Comparison of ENCODE assay signal across 18 mouse cellular contexts in genomic region chr9:120960611-120961010, GRCm38 (mm10). TPM values are rescaled to one million over a fixed set of nuclear protein-coding genes. Genes with fewer than 3 reads are reported as not detected.
DNase-seq lines count a peak whose midpoint lies in the region; ATAC-seq lines count a peak whose summit lies in the region.
"Had no signal": no experiment of that assay in that cellular context is flagged by ENCODE, and none has a peak within 500 bp of the region (broad histone marks: within the 10 kb centered on the region; RNA-seq: fewer than 3 reads in every experiment).

No protein-coding gene starts in this region.

- H3K4me3 ChIP-seq in forebrain, embryonic 13.5 days: no peak overlapping the region
- no peak overlapping the region for H3K4me3 ChIP-seq in forebrain, embryonic 15.5 days
- peak overlapping the region; percentile 57 for H3K4me3 ChIP-seq in megakaryocyte, embryonic 14.5 days (replicated peaks)
- H3K4me3 ChIP-seq: embryonic facial prominence, embryonic 12.5 days; hindbrain, embryonic 12.5 days; neural tube, embryonic 15.5 days had no signal

- peak; percentile 20 for DNase-seq in CD4-positive helper T cell, adult 2 months (ENCODE audit: low read depth, low spot score)
- peak; percentile 20 to 41 for DNase-seq in natural killer cell, adult 2 months (ENCODE audit: low spot score in 2 of 2)
- DNase-seq: B cell, adult 2 months; cerebellum, adult 11 months; cerebellum, postnatal 25 days; gastrocnemius, postnatal 25 days; layer of hippocampus, postnatal 36 days; left cerebral cortex, postnatal 4 days had no signal

- 82% methylated on average over 4 of the region's 4 CpGs for WGBS in forebrain, embryonic 13.5 days
- WGBS in forebrain, embryonic 15.5 days: 76% methylated on average over 4 of the region's 4 CpGs

- peaks cover 99% of the 10 kb centered on the region for H3K36me3 ChIP-seq in forebrain, embryonic 13.5 days (ENCODE audit: poor library complexity, severe bottlenecking)
- peaks cover 91% of the 10 kb centered on the region for H3K36me3 ChIP-seq in forebrain, embryonic 15.5 days
- peaks cover 100% of the 10 kb centered on the region for H3K36me3 ChIP-seq in megakaryocyte, embryonic 14.5 days (replicated peaks; ENCODE audit: low read length)

- no peak for ATAC-seq in forebrain, embryonic 13.5 days
- no peak for ATAC-seq in forebrain, embryonic 15.5 days (replicated peaks)
- ATAC-seq in megakaryocyte, adult 5-6 weeks (ENCODE audit: poor library complexity, severe bottlenecking): no peak
- ATAC-seq in cerebellum, adult (ENCODE audit: insufficient number of reproducible peaks, low FRiP score, low TSS enrichment): no peak
- ATAC-seq: lung, postnatal 0 days had no signal

- no peaks in the 10 kb centered on the region for H3K9me3 ChIP-seq in forebrain, embryonic 13.5 days (replicated peaks)
- H3K9me3 ChIP-seq in forebrain, embryonic 15.5 days: no peaks in the 10 kb centered on the region
- H3K9me3 ChIP-seq in megakaryocyte, embryonic 14.5 days: no peaks in the 10 kb centered on the region
- H3K9me3 ChIP-seq: embryonic facial prominence, embryonic 12.5 days; hindbrain, embryonic 12.5 days; neural tube, embryonic 15.5 days had no signal

- peak overlapping the region; percentile 6; the same call in 1 of the 2 replicates for H3K27ac ChIP-seq in forebrain, embryonic 13.5 days
- no peak overlapping the region for H3K27ac ChIP-seq in forebrain, embryonic 15.5 days (replicated peaks)
- H3K27ac ChIP-seq: embryonic facial prominence, embryonic 12.5 days; hindbrain, embryonic 12.5 days; liver, embryonic 14.5 days had no signal

- no peak overlapping the region for H3K4me2 ChIP-seq in forebrain, embryonic 13.5 days
- no peak overlapping the region for H3K4me2 ChIP-seq in forebrain, embryonic 15.5 days (replicated peaks)
- H3K4me2 ChIP-seq: embryonic facial prominence, embryonic 12.5 days; hindbrain, embryonic 12.5 days; neural tube, embryonic 15.5 days had no signal

- H3K27me3 ChIP-seq in forebrain, embryonic 13.5 days: no peaks in the 10 kb centered on the region
- H3K27me3 ChIP-seq in forebrain, embryonic 15.5 days: no peaks in the 10 kb centered on the region
- H3K27me3 ChIP-seq in megakaryocyte, embryonic 14.5 days (replicated peaks): no peaks in the 10 kb centered on the region
- H3K27me3 ChIP-seq: embryonic facial prominence, embryonic 12.5 days; hindbrain, embryonic 12.5 days; neural tube, embryonic 15.5 days had no signal

- H3K4me1 ChIP-seq in forebrain, embryonic 13.5 days: peaks cover 17% of the 10 kb centered on the region
- peaks cover 11% of the 10 kb centered on the region for H3K4me1 ChIP-seq in forebrain, embryonic 15.5 days
- H3K4me1 ChIP-seq in megakaryocyte, embryonic 14.5 days: peaks cover 85% of the 10 kb centered on the region
- H3K4me1 ChIP-seq: embryonic facial prominence, embryonic 12.5 days had no signal

- no peak overlapping the region for H3K9ac ChIP-seq in forebrain, embryonic 13.5 days
- no peak overlapping the region for H3K9ac ChIP-seq in forebrain, embryonic 15.5 days (replicated peaks)
- H3K9ac ChIP-seq: embryonic facial prominence, embryonic 12.5 days; hindbrain, embryonic 12.5 days; liver, embryonic 14.5 days; neural tube, embryonic 15.5 days had no signal

RNA-seq across cellular contexts. Expression of gene Ctnnb1, which starts 31.6 kb away (rescaled TPM):
- polyA plus RNA-seq in forebrain, embryonic 13.5 days (2015; fragmentation: Nextera tagmentation; extraction: Ambion mirVana): 645 and 673 TPM in 2 replicates
- polyA plus RNA-seq in forebrain, embryonic 15.5 days (2015; fragmentation: Nextera tagmentation; extraction: Ambion mirVana): 615 and 648 TPM in 2 replicates
- 13.0 and 20.2 TPM in 2 replicates for polyA plus RNA-seq in megakaryocyte, embryonic 14.5 days (2012; ENCODE audit: insufficient read depth, low replicate concordance)
- total RNA-seq in megakaryocyte, adult 5-6 weeks (2015): 272 and 305 TPM in 2 replicates
- 360 and 393 TPM in 2 replicates for total RNA-seq in megakaryocyte, adult 5-6 weeks (2017)

Comparison
In these comparisons a context has a peak if more than half of its experiments do, and no peak if none do; other contexts are left out.
1. RNA of gene Ctnnb1, which starts 31.6 kb away (polyA plus RNA-seq): 645 to 673 TPM in forebrain, embryonic 13.5 days and 615 to 648 TPM in forebrain, embryonic 15.5 days; 13.0 to 20.2 TPM in megakaryocyte, embryonic 14.5 days; every median in the first group is over 10 times any median in the second.